Mouse (Mus musculus): ENCODE measurements at regions not wholly inside any gene's neighbourhood (a gene's known extent, or its start where the extent isn't known, plus 50 kb on each side); places are given as distances from the start of the nearest gene placed in this dataset.

DNA sequence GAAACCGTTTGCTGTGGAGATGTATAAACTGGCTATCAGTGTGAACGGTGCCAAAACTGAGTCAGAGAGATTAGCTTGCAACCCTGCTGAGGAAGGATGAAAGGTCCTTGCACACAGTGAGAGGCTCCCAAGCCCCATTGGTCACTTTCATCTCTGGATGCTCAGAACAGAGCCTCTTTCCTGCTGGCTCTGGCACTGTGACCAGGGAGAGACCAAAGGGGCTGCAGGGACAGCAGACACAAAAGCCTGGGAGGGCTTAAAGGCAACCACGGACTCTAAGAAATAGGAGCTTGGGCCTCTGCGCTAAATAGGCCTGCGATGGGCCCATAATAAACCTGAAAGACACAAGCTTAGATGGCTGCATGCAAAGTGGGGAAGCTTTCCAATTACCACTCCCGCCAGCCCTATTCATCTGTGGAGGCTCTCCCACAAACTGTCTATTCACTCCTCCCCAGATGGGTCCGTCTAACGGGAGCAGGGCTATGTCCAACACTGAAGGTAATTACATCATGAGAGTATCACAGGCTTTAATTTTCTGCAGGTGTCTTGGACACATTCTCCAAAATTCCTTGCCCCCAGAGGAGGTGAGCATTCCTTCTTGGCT lies 438.2 kb upstream of the Intu start:
- no peak for TF ChIP-seq CTCF (IDR thresholded peaks at IDR 0.05; ENCODE audit: borderline replicate concordance, insufficient read depth, low read length)
- no peak for TF ChIP-seq POLR2A (IDR thresholded peaks at IDR 0.05; ENCODE audit: low read depth, low read length)
